Comparison of ENCODE assay signal across 20 mouse cellular contexts in genomic region chr17:58889905-58890645, GRCm38 (mm10).
DNase-seq lines count a peak whose midpoint lies in the region; ATAC-seq lines count a peak whose summit lies in the region.
"Had no signal": no experiment of that assay in that cellular context is flagged by ENCODE, and none has a peak within 500 bp of the region (broad histone marks: within the 10 kb centered on the region; RNA-seq: fewer than 3 reads in every experiment).

No protein-coding gene starts in this region.

- peaks cover 34% of the 10 kb centered on the region for H3K4me1 ChIP-seq in hindbrain, embryonic 10.5 days (replicated peaks)
- H3K4me1 ChIP-seq in hindbrain, embryonic 12.5 days, result peaks cover 7% of the 10 kb centered on the region; the same call in 1 of the 2 replicates
- H3K4me1 ChIP-seq in forebrain, embryonic 13.5 days, result peaks cover 18% of the 10 kb centered on the region
- peaks cover 25% of the 10 kb centered on the region for H3K4me1 ChIP-seq in midbrain, embryonic 13.5 days (replicated peaks)
- H3K4me1 ChIP-seq: neural tube, embryonic 12.5 days had no signal

- peak overlapping the region; percentile 75 for H3K27ac ChIP-seq in hindbrain, embryonic 10.5 days
- no peak overlapping the region for H3K27ac ChIP-seq in hindbrain, embryonic 12.5 days
- 0 out of 2 replicates have a peak overlapping the region, but pooled peaks have one; percentile 31 for H3K27ac ChIP-seq in forebrain, embryonic 13.5 days
- peak overlapping the region; percentile 56 for H3K27ac ChIP-seq in midbrain, embryonic 13.5 days
- H3K27ac ChIP-seq: heart, embryonic 13.5 days; limb, embryonic 12.5 days; liver, embryonic 14.5 days; neural tube, embryonic 12.5 days; stomach, postnatal 0 days had no signal

- H3K9me3 ChIP-seq in hindbrain, embryonic 10.5 days, result no peaks in the 10 kb centered on the region
- no peaks in the 10 kb centered on the region for H3K9me3 ChIP-seq in hindbrain, embryonic 12.5 days (replicated peaks)
- H3K9me3 ChIP-seq in forebrain, embryonic 13.5 days (replicated peaks), result no peaks in the 10 kb centered on the region
- no peaks in the 10 kb centered on the region for H3K9me3 ChIP-seq in midbrain, embryonic 13.5 days
- H3K9me3 ChIP-seq: limb, embryonic 12.5 days; neural tube, embryonic 12.5 days had no signal

- no peak for DNase-seq in hindbrain, embryonic 10.5 days (ENCODE audit: low spot score)
- DNase-seq in embryo, embryonic 10 days (ENCODE audit: low spot score), result peak; percentile 44
- no peak for DNase-seq in cerebellum, postnatal 25 days
- DNase-seq in adrenal gland, adult 18-20 months (ENCODE audit: low spot score in 2 of 2), result no peak
- no peak for DNase-seq in kidney, postnatal 14 days
- DNase-seq: cerebellum, adult 8-10 months; gastrocnemius, postnatal 10 days; heart, adult 11 months; kidney, adult 8-10 months; kidney, postnatal 36 days had no signal

- H3K36me3 ChIP-seq in hindbrain, embryonic 10.5 days, result no peaks in the 10 kb centered on the region
- H3K36me3 ChIP-seq in hindbrain, embryonic 12.5 days, result no peaks in the 10 kb centered on the region
- H3K36me3 ChIP-seq in forebrain, embryonic 13.5 days (ENCODE audit: poor library complexity, severe bottlenecking), result no peaks in the 10 kb centered on the region
- no peaks in the 10 kb centered on the region for H3K36me3 ChIP-seq in midbrain, embryonic 13.5 days
- H3K36me3 ChIP-seq: heart, embryonic 13.5 days; limb, embryonic 12.5 days; neural tube, embryonic 12.5 days had no signal

- ATAC-seq in hindbrain, embryonic 12.5 days (ENCODE audit: low FRiP score), result no peak
- ATAC-seq in forebrain, embryonic 13.5 days, result peak; percentile 57; the same call in 1 of the 2 replicates
- ATAC-seq in midbrain, embryonic 13.5 days, result peak; percentile 61
- ATAC-seq: lung, postnatal 0 days had no signal

- WGBS in hindbrain, embryonic 10.5 days, result 40% methylated on average over 4 of the region's 4 CpGs
- 32% methylated on average over 4 of the region's 4 CpGs for WGBS in hindbrain, embryonic 12.5 days
- 12% methylated on average over 4 of the region's 4 CpGs for WGBS in forebrain, embryonic 13.5 days
- 7% methylated on average over 4 of the region's 4 CpGs for WGBS in midbrain, embryonic 13.5 days

- no peak overlapping the region for H3K9ac ChIP-seq in hindbrain, embryonic 12.5 days
- no peak overlapping the region for H3K9ac ChIP-seq in forebrain, embryonic 13.5 days
- H3K9ac ChIP-seq in midbrain, embryonic 13.5 days (replicated peaks), result no peak overlapping the region
- H3K9ac ChIP-seq: heart, embryonic 13.5 days; limb, embryonic 12.5 days; liver, embryonic 14.5 days; neural tube, embryonic 12.5 days had no signal

- H3K4me3 ChIP-seq in hindbrain, embryonic 10.5 days, result no peak overlapping the region
- no peak overlapping the region for H3K4me3 ChIP-seq in hindbrain, embryonic 12.5 days
- H3K4me3 ChIP-seq in forebrain, embryonic 13.5 days, result no peak overlapping the region
- no peak overlapping the region for H3K4me3 ChIP-seq in midbrain, embryonic 13.5 days (replicated peaks)
- H3K4me3 ChIP-seq: heart, embryonic 13.5 days; limb, embryonic 12.5 days; neural tube, embryonic 12.5 days had no signal

- no peaks in the 10 kb centered on the region for H3K27me3 ChIP-seq in hindbrain, embryonic 10.5 days (ENCODE audit: insufficient read depth, poor library complexity, severe bottlenecking)
- H3K27me3 ChIP-seq in hindbrain, embryonic 12.5 days, result no peaks in the 10 kb centered on the region
- H3K27me3 ChIP-seq in forebrain, embryonic 13.5 days, result no peaks in the 10 kb centered on the region
- no peaks in the 10 kb centered on the region for H3K27me3 ChIP-seq in midbrain, embryonic 13.5 days
- H3K27me3 ChIP-seq: CH12.LX; heart, embryonic 13.5 days; limb, embryonic 12.5 days; neural tube, embryonic 12.5 days had no signal

- H3K4me2 ChIP-seq in hindbrain, embryonic 12.5 days (replicated peaks), result no peak overlapping the region
- H3K4me2 ChIP-seq in forebrain, embryonic 13.5 days, result peak overlapping the region; percentile 12; the same call in 1 of the 2 replicates
- no peak overlapping the region for H3K4me2 ChIP-seq in midbrain, embryonic 13.5 days (replicated peaks)
- H3K4me2 ChIP-seq: heart, embryonic 13.5 days; limb, embryonic 12.5 days; neural tube, embryonic 12.5 days had no signal
